Mouse (Mus musculus): Measurements from ENCODE around the gene Olfr1425. TPM values are rescaled to one million over a fixed set of nuclear protein-coding genes. Genes with fewer than 3 reads are reported as not detected.
"Not testable (repeated sequence)": the region's sequence is repeated elsewhere in the genome, so short reads cannot be mapped to it uniquely, and the experiment has no call there.

Gene Olfr1425
- not detected in 2 replicates for polyA plus RNA-seq (2015; fragmentation: Nextera tagmentation; extraction: Ambion mirVana)

DNA sequence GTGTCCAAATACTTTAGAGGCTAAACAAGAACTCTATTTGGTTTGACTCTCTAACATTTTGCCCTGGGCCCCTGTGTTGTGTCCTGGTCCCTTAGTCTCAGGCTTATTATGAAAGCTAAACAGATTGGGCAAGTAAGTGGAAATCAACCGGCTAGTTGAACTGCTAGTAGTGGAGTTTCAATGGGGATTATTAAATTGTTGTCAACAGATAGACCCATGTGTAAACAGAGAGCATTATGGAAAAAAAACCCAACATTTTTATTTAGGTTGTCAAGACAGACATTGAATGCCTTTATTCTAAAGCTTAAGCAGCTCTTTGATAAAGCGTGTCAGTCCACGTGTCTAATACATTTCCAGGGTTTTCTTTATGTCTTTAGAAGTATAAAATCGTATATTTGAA, at the start of gene Olfr1425:
Olfr1425 (minus strand) TSS at position 101 of the 400 bp plus-strand sequence.
- WGBS, result 79% methylated on average over 4 of the region's 4 CpGs
- H3K27me3 ChIP-seq (ENCODE audit: control insufficient read depth, insufficient read depth, low read length); H3K9me3 ChIP-seq (replicated peaks; ENCODE audit: control insufficient read depth, low read length); H3K4me1 ChIP-seq (ENCODE audit: control insufficient read depth, insufficient read depth, low read length); H3K9ac ChIP-seq (ENCODE audit: low read length); ATAC-seq (replicated peaks; ENCODE audit: extremely low read depth, insufficient read depth, low FRiP score); H3K4me2 ChIP-seq (ENCODE audit: low read depth, low read length); H3K27ac ChIP-seq (ENCODE audit: low read length); H3K4me3 ChIP-seq (ENCODE audit: low read length); H3K36me3 ChIP-seq (ENCODE audit: control insufficient read depth, insufficient read depth): not testable (repeated sequence)

DNA sequence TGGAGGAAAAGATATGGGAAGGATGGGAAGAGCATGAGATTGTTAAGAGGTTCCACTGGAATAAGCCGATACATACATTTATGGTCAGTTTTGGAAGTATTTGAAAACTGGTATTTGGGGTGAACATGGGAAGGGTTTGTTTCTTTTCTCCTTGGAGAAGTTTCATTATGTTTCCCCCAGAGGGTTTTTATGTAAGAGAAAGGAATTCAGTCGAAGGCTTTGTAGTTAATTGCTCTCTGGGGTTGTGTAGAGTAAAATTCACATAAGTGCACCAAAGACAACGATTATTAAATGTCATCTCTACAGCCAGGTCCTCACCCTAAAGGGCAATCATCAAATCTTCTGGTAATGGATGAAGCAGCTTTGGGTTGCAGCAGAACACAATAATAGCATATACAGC, 45.6 kb upstream of the Olfr1425 start, which contains the start of gene Olfr76:
Olfr76 (minus strand) TSS at position 101 of the 400 bp plus-strand sequence.
- H3K27ac ChIP-seq (ENCODE audit: low read length), result no peak within 1 kb of the TSS
- no peak within 1 kb of the TSS for H3K9ac ChIP-seq (ENCODE audit: low read length)
- 69% methylated on average over 3 of the region's 3 CpGs for WGBS
- no peaks in the 10 kb centered on the region for H3K27me3 ChIP-seq (ENCODE audit: control insufficient read depth, insufficient read depth, low read length)
- H3K36me3 ChIP-seq (ENCODE audit: control insufficient read depth, insufficient read depth), result no peaks in the 10 kb centered on the region
- H3K9me3 ChIP-seq (replicated peaks; ENCODE audit: control insufficient read depth, low read length), result no peaks in the 10 kb centered on the region
- no peak within 1 kb of the TSS for H3K4me3 ChIP-seq (ENCODE audit: low read length)
- ATAC-seq (replicated peaks; ENCODE audit: extremely low read depth, insufficient read depth, low FRiP score), result no peak
- no peak within 1 kb of the TSS for H3K4me2 ChIP-seq (ENCODE audit: low read depth, low read length)
- no peaks in the 10 kb centered on the region for H3K4me1 ChIP-seq (ENCODE audit: control insufficient read depth, insufficient read depth, low read length)

DNA sequence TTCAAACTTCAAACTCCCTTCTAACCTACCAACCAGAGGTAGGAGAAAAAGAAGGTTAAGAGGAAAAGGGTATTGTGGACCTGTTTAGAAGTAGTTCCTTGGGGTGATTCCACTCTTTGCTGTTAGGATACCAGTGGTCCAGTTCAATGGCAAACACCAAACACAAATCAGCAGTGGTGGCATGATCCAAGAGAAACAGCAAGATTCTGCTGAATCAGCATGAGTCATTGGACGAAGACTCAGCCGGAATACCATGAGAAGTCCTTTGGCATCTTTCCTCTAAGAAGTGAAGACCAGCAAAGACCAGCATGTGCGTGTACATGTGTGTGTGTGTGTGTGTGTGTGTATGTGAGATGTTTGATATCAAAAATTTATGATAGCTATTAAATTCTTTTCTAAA, 38.9 kb upstream of the Olfr1425 start:
- Histone ChIP-seq H3K4me2 (ENCODE audit: low read depth, low read length) (no peak overlapping the region), H3K9me3 (replicated peaks; ENCODE audit: control insufficient read depth, low read length) (no peaks in the 10 kb centered on the region), H3K27ac (ENCODE audit: low read length) (no peak overlapping the region), H3K4me3 (ENCODE audit: low read length) (no peak overlapping the region), H3K27me3 (ENCODE audit: control insufficient read depth, insufficient read depth, low read length) (no peaks in the 10 kb centered on the region), H3K36me3 (ENCODE audit: control insufficient read depth, insufficient read depth) (no peaks in the 10 kb centered on the region), H3K4me1 (ENCODE audit: control insufficient read depth, insufficient read depth, low read length) (no peaks in the 10 kb centered on the region), H3K9ac (ENCODE audit: low read length) (no peak overlapping the region)
- no peak for ATAC-seq (replicated peaks; ENCODE audit: extremely low read depth, insufficient read depth, low FRiP score)
- WGBS, result 74% methylated on average over 3 of the region's 3 CpGs

DNA sequence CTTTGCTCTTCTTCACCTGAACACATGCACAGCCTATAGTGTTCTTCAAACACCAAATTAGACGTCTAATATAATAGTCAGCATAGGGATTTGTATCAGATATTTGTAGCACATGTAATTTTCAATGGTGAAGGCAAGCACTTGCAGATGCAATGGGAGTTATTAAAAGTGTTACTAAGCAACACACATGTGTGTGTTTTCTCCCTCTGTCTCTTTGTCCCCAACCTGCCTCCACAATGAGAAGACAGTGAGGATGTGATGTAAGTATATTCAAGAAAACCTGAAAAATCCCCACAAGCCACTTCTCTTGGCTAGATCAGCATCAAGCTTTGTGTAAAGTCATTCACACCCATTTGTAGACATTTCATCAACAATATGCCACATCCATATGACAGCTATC, 38.3 kb upstream of the Olfr1425 start, which contains the start of gene Olfr1428:
Olfr1428 (minus strand) TSS at position 101 of the 400 bp plus-strand sequence.
- no peaks in the 10 kb centered on the region for H3K36me3 ChIP-seq (ENCODE audit: control insufficient read depth, insufficient read depth)
- 62% methylated on average over 1 of the region's 1 CpGs for WGBS

DNA sequence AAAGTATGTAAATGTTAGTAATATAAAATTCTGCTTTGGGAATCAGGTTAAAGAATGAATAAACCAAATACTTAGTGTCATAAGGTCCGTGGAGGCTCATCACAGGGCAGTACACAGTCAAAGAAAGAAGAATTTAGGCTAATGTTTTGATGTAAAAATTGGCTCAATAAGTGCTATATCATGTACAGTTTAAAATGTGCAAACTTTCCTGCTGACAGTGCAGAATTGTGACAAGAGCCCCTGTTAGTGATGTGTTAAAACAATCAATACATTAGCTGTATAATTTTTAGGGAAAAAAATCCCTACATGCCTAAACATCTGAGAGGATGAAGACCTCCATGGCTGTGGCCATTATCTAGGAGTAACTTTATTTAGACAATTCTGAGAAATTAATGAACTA, 36.3 kb upstream of the Olfr1425 start:
- H3K36me3 ChIP-seq (ENCODE audit: control insufficient read depth, insufficient read depth), result no peaks in the 10 kb centered on the region
- no peaks in the 10 kb centered on the region for H3K27me3 ChIP-seq (ENCODE audit: control insufficient read depth, insufficient read depth, low read length)
- H3K4me2 ChIP-seq (ENCODE audit: low read depth, low read length), result no peak overlapping the region
- WGBS, result 63% methylated on average over 1 of the region's 1 CpGs
- ATAC-seq (replicated peaks; ENCODE audit: extremely low read depth, insufficient read depth, low FRiP score), result no peak
- no peaks in the 10 kb centered on the region for H3K9me3 ChIP-seq (replicated peaks; ENCODE audit: control insufficient read depth, low read length)
- H3K4me1 ChIP-seq (ENCODE audit: control insufficient read depth, insufficient read depth, low read length), result no peaks in the 10 kb centered on the region
- no peak overlapping the region for H3K27ac ChIP-seq (ENCODE audit: low read length)
- no peak overlapping the region for H3K9ac ChIP-seq (ENCODE audit: low read length)
- H3K4me3 ChIP-seq (ENCODE audit: low read length), result no peak overlapping the region

More for the DNA sequence above, 38.3 kb upstream of the Olfr1425 start, which contains the start of gene Olfr1428:
- Histone ChIP-seq H3K9ac (ENCODE audit: low read length) (no peak within 1 kb of the TSS), H3K4me1 (ENCODE audit: control insufficient read depth, insufficient read depth, low read length) (no peaks in the 10 kb centered on the region), H3K4me2 (ENCODE audit: low read depth, low read length) (no peak within 1 kb of the TSS), H3K27me3 (ENCODE audit: control insufficient read depth, insufficient read depth, low read length) (no peaks in the 10 kb centered on the region), H3K27ac (ENCODE audit: low read length) (no peak within 1 kb of the TSS), H3K9me3 (replicated peaks; ENCODE audit: control insufficient read depth, low read length) (no peaks in the 10 kb centered on the region), H3K4me3 (ENCODE audit: low read length) (no peak within 1 kb of the TSS)
- ATAC-seq (replicated peaks; ENCODE audit: extremely low read depth, insufficient read depth, low FRiP score), result no peak

DNA sequence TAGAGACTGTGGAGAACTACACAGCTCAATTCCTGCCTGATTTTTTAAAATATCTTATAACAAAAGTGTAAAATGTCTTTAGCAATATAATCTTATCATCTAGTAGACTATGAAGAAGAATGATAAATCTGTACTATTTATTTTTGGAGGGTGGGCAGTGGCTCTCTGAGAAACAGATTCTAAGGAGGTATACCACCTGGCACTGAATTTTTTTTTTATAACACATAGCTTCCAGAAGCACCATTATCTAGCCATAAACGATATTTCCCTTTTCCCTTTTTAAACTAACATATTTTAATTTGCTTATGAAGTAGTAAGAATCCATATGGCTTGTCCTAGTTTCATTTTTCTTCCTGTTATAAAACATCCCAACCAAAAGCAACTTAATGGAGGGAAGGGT, 27.0 kb upstream of the Olfr1425 start:
- Histone ChIP-seq H3K9me3 (replicated peaks; ENCODE audit: control insufficient read depth, low read length) (no peaks in the 10 kb centered on the region), H3K9ac (ENCODE audit: low read length) (no peak overlapping the region), H3K4me3 (ENCODE audit: low read length) (no peak overlapping the region), H3K4me1 (ENCODE audit: control insufficient read depth, insufficient read depth, low read length) (no peaks in the 10 kb centered on the region), H3K27me3 (ENCODE audit: control insufficient read depth, insufficient read depth, low read length) (no peaks in the 10 kb centered on the region), H3K27ac (ENCODE audit: low read length) (no peak overlapping the region), H3K36me3 (ENCODE audit: control insufficient read depth, insufficient read depth) (no peaks in the 10 kb centered on the region), H3K4me2 (ENCODE audit: low read depth, low read length) (no peak overlapping the region)
- no peak for ATAC-seq (replicated peaks; ENCODE audit: extremely low read depth, insufficient read depth, low FRiP score)
- 50% methylated on average over 1 of the region's 1 CpGs for WGBS

DNA sequence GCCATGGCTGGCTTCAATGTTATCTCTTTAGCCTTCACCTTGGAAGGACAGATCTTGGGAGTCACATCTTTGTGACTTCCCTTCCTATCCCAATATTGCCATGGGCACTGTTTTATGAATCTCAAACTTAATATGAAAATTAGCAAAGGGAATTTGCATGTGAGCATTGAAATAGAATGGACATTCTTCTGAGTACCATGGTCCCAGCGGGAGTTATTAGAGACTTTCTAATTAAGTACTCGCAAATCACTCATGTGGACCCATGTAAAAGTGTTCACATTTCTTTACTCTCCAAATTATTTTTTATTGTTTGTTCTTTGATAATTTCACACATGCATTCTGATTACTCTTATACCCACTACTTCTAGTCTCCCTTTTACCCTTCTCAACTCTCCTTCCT, 25.7 kb upstream of the Olfr1425 start, which contains the start of gene Olfr1427:
Olfr1427 (minus strand) TSS at position 101 of the 400 bp plus-strand sequence.
- no peak within 1 kb of the TSS for H3K9ac ChIP-seq (ENCODE audit: low read length)
- no peaks in the 10 kb centered on the region for H3K27me3 ChIP-seq (ENCODE audit: control insufficient read depth, insufficient read depth, low read length)
- no peak for ATAC-seq (replicated peaks; ENCODE audit: extremely low read depth, insufficient read depth, low FRiP score)
- no peaks in the 10 kb centered on the region for H3K9me3 ChIP-seq (replicated peaks; ENCODE audit: control insufficient read depth, low read length)
- H3K4me2 ChIP-seq (ENCODE audit: low read depth, low read length), result no peak within 1 kb of the TSS
- H3K4me3 ChIP-seq (ENCODE audit: low read length), result no peak within 1 kb of the TSS
- no peaks in the 10 kb centered on the region for H3K36me3 ChIP-seq (ENCODE audit: control insufficient read depth, insufficient read depth)
- 90% methylated on average over 2 of the region's 2 CpGs for WGBS
- no peaks in the 10 kb centered on the region for H3K4me1 ChIP-seq (ENCODE audit: control insufficient read depth, insufficient read depth, low read length)
- no peak within 1 kb of the TSS for H3K27ac ChIP-seq (ENCODE audit: low read length)

DNA sequence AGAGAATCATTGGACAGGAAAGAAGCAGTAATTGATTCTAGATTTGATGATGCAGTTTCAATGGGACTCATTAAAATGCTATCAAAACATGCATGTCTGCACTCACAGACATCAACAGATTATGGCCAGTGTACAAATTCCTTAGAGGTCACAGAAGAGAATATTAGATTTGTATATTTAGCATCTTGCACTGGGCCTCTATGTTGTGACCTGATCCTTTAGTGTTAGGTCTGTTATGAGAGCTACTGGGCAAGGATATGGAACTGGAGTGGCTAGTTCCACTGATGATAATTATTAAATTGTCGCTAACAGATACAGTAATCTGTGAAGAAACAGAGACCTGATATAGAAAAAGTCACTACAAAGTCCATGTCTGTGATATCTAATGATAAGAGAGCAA, 14.4 kb upstream of the Olfr1425 start, which contains the start of gene Olfr1426:
Olfr1426 (minus strand) TSS at position 101 of the 400 bp plus-strand sequence.
- H3K4me3 ChIP-seq (ENCODE audit: low read length), result no peak within 1 kb of the TSS
- no peak within 1 kb of the TSS for H3K9ac ChIP-seq (ENCODE audit: low read length)
- no peaks in the 10 kb centered on the region for H3K27me3 ChIP-seq (ENCODE audit: control insufficient read depth, insufficient read depth, low read length)
- no peaks in the 10 kb centered on the region for H3K4me1 ChIP-seq (ENCODE audit: control insufficient read depth, insufficient read depth, low read length)
- no peak within 1 kb of the TSS for H3K27ac ChIP-seq (ENCODE audit: low read length)
- ATAC-seq (replicated peaks; ENCODE audit: extremely low read depth, insufficient read depth, low FRiP score), result no peak
- no peak within 1 kb of the TSS for H3K4me2 ChIP-seq (ENCODE audit: low read depth, low read length)
- no peaks in the 10 kb centered on the region for H3K9me3 ChIP-seq (replicated peaks; ENCODE audit: control insufficient read depth, low read length)
- WGBS, result 66% methylated on average over 1 of the region's 1 CpGs
- H3K36me3 ChIP-seq (ENCODE audit: control insufficient read depth, insufficient read depth), result no peaks in the 10 kb centered on the region

DNA sequence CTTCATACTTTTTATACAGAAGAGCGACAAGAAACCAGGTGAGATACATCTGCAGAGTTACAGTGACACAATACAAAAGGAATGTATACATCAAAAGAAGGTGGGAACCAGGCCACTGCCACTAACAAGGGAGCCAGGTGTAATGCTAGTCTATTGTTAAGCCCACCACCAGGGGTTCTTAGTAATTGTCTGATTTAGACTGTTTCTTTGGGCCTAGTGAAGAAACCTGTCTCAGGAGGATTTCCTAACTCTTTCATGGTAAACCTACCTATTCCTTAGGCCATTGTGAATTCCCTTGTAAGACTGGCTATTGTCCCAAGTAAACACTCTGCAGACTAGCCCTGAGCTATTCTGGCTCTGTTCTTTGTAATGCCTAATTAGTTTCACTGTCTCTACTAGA, 8.0 kb downstream of the Olfr1425 start:
- H3K27ac ChIP-seq (ENCODE audit: low read length); H3K4me1 ChIP-seq (ENCODE audit: control insufficient read depth, insufficient read depth, low read length); H3K4me3 ChIP-seq (ENCODE audit: low read length); H3K27me3 ChIP-seq (ENCODE audit: control insufficient read depth, insufficient read depth, low read length); H3K36me3 ChIP-seq (ENCODE audit: control insufficient read depth, insufficient read depth); H3K4me2 ChIP-seq (ENCODE audit: low read depth, low read length); H3K9me3 ChIP-seq (replicated peaks; ENCODE audit: control insufficient read depth, low read length); H3K9ac ChIP-seq (ENCODE audit: low read length); ATAC-seq (replicated peaks; ENCODE audit: extremely low read depth, insufficient read depth, low FRiP score): not testable (repeated sequence)
- 72% methylated on average over 1 of the region's 1 CpGs for WGBS
